Mouse (Mus musculus): ENCODE results near the gene Chil5.
A peak's percentile ranks its signal among the peaks of the same experiment; 100 is the strongest.
"Not testable (repeated sequence)": the region's sequence is repeated elsewhere in the genome, so short reads cannot be mapped to it uniquely, and the experiment has no call there.

Gene Chil5

DNA sequence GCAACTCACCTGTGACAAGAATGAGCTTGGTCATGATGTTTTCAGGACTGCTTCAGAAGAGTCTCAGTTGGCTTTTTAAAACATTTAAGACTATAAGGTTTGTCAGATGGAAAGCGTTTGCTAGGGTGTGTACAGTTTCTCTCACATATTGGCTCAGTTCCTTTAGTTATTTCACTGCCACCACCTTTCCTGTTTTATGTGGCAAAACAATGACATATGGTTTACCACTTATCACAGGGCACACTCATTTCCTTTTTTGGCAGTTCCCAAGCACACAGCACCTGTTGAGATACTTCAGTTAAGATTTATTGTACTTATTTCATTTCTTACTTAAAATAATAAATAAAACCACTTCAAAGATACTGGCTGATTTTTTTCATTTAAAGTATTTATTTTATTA is at the start of gene Chil5:
TSS of gene Chil5 (minus strand) at position 34 of the 400 bp plus-strand sequence.
- DNase-seq, result no peak

DNA sequence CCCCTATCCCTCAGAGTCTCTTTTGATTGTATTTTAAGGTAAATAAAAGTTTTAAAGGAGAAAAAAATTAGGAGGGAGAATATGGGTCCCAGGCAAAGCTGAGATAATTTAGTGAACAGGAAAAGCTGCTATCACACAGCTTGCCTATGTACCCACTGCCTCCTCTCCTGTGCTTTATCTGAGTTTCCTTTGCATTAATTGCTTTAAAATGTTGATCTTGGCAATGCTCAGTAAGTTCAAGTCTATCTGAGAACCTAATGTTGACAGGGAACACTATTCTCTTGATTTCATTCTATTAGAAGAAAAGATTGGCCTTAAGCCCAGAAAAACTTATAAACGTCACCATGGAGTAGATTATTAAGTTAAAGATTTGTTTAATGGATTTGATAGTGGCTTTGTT is 42.2 kb upstream of the Chil5 start:
- DNase-seq, result no peak

DNA sequence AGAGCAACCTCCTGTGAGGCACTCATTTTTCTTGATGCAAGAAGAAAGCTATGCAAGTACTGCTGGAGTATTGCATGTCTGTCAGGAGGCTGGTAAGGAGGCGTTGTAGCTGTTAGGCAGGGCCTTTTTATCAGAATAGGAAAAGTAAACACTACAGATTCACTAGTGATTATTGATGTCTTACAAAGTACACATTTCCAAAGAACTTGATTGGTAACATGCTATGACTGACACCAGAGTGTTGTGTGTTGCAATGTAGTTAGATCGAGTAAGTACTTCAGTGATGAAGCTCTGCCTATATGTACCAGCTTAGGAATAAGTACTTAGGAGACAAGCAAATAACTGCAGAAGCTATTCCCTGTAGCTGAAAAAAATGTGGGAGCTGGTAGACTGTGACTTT is 38.4 kb upstream of the Chil5 start:
- peak in 1 of 2 experiments; percentile 41 for DNase-seq

DNA sequence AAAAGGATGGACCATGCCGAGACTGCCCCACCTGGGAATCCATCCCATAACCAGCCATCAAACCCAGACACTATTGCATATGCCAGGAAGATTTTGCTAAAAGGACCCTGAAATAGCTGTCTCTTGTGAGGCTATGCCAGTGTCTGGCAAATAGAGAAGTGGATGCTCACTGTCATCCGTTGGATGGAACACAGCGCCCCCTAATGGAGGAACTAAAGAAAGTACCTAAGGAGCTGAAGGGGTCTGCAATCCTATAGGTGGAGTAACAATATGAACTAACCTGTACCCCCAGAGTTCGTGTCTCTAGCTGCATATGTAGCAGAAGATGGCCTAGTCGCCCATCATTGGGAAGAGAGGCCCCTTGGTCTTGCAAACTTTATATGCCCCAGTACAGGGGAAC is 35.1 kb upstream of the Chil5 start:
- peak in 1 of 2 experiments; percentile 14 for DNase-seq

DNA sequence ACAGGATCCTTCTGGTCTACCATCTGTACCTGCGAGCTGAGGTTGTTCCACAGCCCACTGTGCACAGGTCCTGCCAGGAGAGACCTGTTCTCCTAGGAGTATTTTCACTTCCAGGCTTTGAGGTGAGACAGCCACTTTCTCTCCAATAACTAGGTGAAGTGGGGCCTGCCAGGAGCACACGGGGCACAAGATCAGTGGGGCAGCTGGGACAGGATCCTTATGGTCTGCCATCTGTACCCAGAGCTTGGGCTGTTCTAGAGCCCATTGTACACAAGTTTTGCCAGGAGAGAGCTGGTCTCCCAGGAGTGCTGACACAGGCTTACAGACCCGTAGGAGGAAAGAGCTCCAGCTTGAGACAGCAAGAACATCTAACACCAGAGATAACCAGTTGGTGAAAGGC is 25.4 kb upstream of the Chil5 start:
- no peak for DNase-seq

DNA sequence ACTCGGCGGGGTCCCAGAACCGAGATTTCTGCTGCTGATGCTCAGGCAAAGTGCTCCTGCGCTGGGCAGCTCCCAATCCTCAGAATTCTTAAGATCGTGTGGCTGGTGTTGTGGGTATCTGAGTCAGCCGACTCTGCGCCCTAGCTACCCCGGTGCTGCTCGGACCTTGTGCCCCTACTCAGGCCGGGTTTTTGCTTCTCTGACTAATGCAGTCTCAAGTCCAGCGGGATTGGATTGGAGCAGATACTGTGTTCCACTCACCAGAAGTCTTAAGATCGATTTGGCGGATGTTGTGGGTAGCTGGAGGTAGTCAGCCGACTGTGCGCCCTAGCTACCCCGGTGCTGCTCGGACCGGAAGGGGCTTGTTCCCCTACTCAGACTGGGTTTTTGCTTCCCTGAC is 19.3 kb upstream of the Chil5 start:
- no peak for DNase-seq

DNA sequence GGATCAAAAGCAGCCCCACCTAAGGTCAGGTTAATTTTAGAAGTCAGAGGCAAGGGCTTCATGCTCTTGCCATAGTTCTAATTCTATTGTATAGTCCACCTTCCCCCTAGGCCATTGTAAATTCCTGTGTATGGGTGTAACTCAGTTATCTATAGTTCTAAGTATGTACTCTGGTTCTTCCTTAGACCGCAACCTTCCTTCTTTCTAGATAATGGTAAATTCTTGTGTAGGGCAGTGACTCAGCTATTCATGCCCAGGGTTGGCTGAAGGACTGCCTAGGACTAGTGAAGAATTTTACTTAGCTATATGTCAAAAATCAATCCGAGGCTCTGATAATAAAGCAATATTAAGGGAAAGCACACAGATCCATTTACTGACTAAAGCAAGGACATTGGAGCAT is 7.7 kb upstream of the Chil5 start:
- DNase-seq, result no peak

DNA sequence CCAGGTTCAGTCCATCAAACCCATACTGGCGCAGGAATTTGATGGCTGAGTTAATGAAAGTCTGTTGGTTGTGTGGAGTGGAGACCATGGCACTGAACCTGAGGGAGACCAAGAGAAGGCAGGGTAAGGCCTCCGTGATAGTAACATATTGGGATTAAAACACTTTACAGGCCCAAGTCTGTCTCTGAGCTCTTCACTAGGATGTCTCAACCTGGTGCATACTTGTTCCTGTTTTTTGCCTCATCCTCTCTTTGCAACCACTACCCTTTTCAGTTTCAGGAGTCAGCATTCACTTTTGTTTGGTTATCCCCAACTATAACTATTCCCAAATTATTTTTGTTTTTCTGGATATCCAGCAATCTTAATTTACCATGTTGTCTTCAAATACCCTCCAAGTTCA is 8.5 kb downstream of the Chil5 start:
- DNase-seq, result no peak

DNA sequence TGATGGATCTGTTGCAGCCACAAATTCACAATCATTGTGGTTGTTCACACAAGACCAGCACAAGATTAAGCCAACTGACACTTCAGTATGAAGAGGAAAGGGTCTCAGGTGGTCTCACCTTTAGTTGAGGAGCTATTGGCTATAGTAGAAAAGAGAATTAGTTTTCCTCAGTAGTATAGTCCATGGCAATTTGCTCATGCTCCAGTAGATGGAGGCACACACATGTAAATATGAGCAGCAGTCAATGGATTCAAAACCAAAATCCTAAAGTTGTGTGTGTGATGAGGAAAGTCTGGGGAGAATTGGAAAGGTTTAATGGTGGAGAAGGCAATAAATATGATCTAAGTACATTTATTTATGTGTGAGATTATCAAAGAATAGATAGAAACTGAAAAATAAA is 10.8 kb downstream of the Chil5 start:
- peak in 1 of 2 experiments; percentile 2 for DNase-seq

DNA sequence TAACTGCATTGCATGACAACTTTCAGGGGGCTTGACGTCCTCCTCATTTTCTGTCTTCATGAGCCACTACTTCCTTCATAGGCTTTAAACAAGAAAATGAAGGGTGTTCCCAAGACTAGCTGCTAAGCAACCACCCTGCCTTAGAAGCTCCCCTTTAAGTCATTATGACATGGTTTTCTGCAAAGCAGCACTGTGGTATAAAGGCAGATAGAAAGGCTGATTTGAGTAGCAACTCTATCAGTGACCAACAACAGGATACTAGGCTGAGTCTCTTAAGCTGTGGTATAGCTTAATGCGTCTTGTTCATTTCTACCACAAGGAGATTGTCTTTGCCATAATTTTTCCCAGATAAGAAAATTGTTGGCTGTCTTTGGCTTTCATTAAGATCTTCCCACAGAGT is 18.1 kb downstream of the Chil5 start, which contains the start of gene Pifo:
TSS of gene Pifo (minus strand) at position 101 of the 400 bp plus-strand sequence.
- no peak for DNase-seq

DNA sequence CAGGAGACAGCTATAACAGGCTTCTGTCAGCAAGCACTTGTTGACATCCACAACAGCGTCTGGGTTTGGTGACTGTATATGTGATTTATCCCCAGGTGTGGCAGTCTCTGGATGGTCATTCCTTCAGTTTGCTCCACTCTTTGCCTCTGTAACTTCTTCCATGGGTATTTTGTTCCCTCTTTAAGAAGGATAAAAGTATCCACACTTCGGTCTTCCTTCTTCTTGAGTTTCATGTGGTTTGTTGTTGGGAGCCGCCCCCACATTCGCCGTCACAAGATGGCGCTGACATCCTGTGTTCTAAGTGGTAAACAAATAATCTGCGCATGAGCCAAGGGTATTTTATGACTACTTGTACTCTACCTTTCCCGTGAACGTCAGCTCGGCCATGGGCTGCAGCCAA is 29.3 kb downstream of the Chil5 start:
- not testable (repeated sequence) for DNase-seq

DNA sequence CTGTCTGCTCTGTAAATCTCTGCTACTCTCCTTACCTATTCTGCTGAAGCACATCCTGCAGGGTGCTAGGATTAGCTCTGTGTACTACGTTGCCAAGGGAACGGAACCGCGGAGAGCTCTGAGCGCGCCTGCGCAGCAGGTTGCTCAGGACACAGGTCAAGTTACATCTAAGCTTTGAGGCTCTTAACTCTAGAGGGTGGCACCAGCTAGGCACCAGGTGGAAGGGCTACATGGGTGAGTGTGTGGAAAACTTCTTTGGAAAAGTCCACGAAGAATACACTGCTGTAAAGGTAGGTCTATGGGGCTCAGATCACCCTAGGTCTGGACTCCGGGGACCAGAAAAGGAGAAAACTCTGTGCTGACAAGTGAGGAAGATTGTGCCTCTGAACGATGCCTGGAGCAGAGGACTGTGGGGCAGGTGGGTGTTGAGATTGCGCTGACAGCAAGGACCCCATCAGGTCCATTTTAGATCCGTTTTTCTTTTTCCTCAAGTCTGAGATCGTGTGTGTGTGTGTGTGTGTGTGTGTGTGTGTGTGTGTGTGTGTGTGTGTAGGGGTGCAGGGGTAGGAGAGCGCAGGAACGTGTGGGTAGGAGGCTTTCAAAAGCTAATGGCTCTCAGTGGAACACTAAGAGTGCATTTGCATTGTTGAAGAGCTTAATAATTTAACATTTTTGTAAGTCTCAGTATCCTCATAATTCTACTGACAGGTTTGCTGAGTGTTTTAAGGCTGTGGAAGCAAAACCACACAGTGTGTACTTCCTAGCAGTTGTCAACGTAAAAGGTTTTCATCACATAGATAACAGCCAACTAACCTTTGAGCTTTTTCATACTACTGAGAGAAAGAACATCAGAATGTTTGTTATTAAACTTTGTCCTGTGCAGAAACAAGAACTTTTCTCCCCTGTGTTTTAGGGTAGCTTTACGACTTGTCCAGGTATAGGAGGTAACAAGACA is 30.9 kb downstream of the Chil5 start:
- DNase-seq, result peak; percentile 74 to 78

DNA sequence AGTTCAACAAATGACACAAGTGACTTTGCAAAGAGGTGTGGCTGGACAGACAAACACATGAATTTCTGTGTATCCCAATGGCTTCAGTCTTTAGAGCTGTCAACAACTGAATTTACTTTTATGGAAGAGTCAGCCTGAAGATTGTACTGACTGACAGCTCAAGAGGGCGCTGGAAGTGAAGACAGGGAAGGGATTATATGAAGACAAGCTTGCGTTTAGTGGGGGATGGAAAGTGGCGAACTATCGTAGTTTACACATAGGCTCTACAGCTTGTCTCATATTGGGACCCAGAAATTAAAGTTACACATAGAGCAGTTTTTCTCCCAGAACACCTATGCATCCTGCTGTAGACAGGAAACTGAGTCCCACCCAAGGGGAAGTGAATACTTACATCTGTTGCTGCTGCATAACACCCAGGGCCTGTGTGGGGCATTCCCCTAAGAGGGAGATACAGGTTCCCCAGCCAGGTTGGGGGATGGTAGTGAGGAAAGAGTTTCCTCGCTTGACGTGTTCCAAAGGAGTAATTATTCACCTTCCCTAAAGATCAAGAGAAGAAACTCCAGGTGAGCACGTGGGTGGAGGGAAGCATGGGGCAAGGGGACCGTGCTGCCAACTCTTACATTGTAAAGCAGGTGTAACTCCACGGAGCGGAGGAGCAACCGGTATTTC is 31.8 kb downstream of the Chil5 start:
- peak in 1 of 2 experiments; percentile 8 for DNase-seq

DNA sequence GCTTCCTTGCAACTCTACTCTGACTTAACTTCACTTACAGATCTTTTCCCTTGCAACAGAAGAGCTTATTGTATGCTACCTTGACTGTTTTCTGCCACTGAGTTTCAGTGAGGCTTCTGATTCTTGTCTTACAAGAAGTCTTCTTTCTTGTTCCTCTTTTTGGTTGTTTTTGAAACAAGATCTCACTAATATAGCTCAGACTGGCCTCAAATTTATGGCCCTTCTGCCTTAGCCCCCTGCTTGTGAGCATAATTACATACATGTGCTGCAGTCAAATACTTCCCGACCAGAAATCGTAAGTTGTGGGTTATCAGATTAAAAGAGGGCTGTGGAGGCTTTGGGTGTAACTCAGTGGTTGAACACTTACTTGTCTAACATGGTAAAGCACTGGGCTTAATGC is 37.9 kb downstream of the Chil5 start:
- DNase-seq, result no peak

DNA sequence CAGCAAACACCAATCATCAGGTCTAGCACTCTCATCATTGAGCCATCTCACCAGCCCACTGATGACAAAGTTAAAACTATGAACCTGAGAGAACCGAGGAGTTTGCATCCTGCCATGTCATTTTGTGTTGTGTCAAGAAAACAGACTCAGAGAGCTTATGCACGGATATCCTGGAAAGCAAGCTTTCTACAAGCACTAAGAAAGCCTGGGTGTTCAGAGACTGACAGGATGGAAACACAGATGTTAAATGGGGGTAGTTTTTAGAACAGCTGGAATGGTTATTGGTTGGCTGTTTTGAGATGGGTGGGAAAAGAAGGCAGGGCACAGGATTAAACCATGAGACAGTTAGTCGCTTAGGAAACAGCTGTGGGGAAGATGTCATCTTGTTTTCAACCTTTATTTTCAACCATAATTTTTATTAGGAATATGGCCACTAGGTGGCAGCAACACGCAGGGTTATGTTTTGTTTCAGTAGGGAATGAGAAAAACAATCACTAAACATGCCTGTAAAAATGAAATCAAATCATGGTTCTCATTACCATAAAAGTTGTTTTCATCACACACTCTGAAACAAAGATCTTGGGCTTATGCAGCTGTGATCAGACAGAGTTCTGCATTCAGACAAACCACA is 40.8 kb downstream of the Chil5 start:
- peak in 1 of 2 experiments; percentile 29 for DNase-seq

DNA sequence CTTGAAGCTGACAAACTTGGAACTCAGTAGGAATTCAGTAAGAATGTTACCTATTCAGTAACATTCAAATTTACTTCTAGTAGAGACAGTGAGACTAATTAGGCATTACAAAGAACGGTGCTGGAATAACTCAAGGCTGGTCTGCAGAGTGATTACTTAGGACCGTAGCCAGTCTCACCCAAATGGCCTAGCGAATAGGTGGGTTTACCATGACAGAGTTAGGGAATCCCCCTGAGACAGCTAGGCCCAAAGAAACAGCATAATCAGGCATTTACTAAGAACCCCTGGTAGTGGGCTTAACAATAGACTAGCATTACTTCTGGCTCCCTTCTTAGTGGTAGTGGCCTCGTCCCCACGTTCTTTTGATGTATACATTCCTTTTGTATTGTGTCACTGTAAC is 43.0 kb downstream of the Chil5 start:
- DNase-seq, result not testable (repeated sequence)

DNA sequence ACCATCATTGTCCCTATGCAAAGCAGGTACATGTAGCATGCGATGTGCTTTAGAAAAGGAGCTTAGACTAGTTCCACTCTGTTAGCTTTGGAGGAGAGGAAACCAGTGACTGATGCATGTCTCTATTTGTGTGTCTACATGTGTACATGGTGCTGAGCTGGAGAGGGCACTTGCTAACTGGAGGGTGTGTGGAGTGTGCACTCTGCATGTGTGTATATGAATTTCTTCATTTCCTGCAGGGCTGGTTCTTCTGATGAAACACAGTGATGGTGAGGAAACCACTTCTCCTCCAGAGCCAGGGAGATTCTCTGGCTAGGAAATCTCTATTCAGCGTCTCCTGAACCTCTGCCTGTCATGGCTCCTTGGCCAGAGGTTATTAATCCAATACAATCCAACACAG is 58.4 kb downstream of the Chil5 start:
- peak in 1 of 2 experiments; percentile 19 for DNase-seq

DNA sequence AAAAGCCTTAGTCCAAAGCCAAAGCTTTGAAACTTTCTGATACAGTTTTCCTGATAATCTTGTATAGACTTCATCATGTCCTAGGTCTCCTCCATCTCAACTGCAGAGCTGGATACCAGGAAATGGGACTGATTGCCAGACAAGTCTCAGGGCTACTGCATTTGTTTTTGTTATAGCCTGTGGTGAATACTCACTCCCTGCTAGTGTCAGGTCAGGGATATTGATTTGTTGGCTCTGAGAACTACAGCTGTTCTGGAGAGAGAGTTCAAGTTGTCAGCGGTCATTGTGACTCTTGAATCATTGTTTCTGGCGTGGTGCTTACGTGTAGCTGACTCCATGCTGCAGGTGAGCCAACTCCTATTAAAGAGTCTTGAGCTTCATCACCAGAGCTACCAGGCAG is 59.2 kb downstream of the Chil5 start, which contains the start of gene Ovgp1:
TSS of gene Ovgp1 (plus strand) at position 301 of the 400 bp plus-strand sequence.
- no peak for DNase-seq

DNA sequence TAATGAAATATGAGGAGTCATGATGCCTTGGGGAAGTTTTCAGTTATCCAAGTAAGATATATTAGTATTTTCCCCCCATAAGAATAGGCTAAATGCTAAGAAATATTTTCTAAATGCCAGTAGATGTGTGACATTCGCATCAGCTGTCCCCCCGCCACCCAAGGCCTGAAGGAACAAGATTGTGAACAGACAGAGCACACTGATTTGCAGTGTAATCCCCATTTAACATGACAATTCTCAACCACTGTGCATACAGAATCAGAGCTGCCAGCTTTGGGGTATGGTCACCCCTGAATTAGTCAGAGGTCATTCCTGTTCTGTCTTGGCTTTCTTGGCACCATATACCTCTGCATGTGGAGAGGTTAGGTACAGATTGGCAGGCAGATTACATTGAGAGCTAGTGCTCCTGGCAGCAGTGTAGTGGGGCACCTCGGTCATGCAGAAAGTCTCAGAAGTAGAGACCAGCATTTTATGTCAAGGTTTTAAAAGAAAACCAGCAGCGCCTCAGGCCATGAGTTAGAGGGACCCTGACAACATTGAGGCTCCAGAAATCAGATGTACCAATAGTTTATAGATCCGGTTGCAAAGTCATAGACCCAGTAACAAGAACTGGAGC is 60.7 kb downstream of the Chil5 start:
- DNase-seq, result no peak
